Mouse (Mus musculus) neural tube, embryonic 14.5 days (tissue): Measurements from ENCODE around the gene Glrx. TPM values are rescaled to one million over a fixed set of nuclear protein-coding genes. Genes with fewer than 3 reads are reported as not detected.

ENCODE experiments used
- ATAC-seq: fragments of 200-750 bp; cut with Nextera tagmentation; 2 replicates; pipeline ENCODE4 v1.8.0; 2017; ENCODE audit warnings: low read depth, mild to moderate bottlenecking, moderate TSS enrichment, moderate library complexity
- H3K27ac ChIP-seq: fragments of 300-500 bp; sonication (generic); 2 replicates; pipeline ENCODE4 v1.5.1; 2014; ENCODE audit warnings: low read depth, mild to moderate bottlenecking, control low read depth, low read length, moderate library complexity, mixed read lengths
- H3K27me3 ChIP-seq: fragments of 300-500 bp; sonication (generic); 2 replicates; pipeline ENCODE4 v1.6.1; 2014; ENCODE audit warnings: low read length; ENCODE audit not compliant: control insufficient read depth, insufficient read depth
- H3K36me3 ChIP-seq: fragments of 300-500 bp; sonication (generic); 2 replicates; pipeline ENCODE4 v1.6.1; 2014; ENCODE audit warnings: low read length, mixed read lengths; ENCODE audit not compliant: control insufficient read depth, insufficient read depth
- H3K4me1 ChIP-seq: fragments of 300-500 bp; sonication (generic); 2 replicates; pipeline ENCODE4 v1.6.1; 2014; ENCODE audit warnings: low read length; ENCODE audit not compliant: control insufficient read depth, insufficient read depth
- H3K4me2 ChIP-seq: fragments of 300-500 bp; sonication (generic); 2 replicates; pipeline ENCODE4 v1.6.1; 2014; ENCODE audit warnings: mild to moderate bottlenecking, low read depth, low read length, control low read depth
- H3K4me3 ChIP-seq: fragments of 300-500 bp; sonication (generic); 2 replicates; pipeline ENCODE4 v1.5.1; 2014; ENCODE audit warnings: low read depth, low read length, control low read depth, mixed read lengths
- H3K9ac ChIP-seq: fragments of 300-500 bp; sonication (generic); replicated peaks from 2 replicates; pipeline ENCODE4 v1.6.1; 2014; ENCODE audit warnings: low read depth, mild to moderate bottlenecking, control low read depth, low read length, mixed read lengths
- H3K9me3 ChIP-seq: fragments of 300-500 bp; sonication (generic); 2 replicates; pipeline ENCODE4 v1.6.1; 2016; ENCODE audit warnings: low read length; ENCODE audit not compliant: control insufficient read depth
- WGBS: fragments of 180-500 bp; shearing (Covaris S2); extraction: QIAGEN DNeasy Blood & Tissue Kit; methylation state at CpG from one replicate; pipeline ENCODE4 v1.1.7; 2014; 5-methylcytosine and 5-hydroxymethylcytosine counted together
- polyA plus RNA-seq: library from polyadenylated mRNA; unstranded; fragments of >200 nt; fragmentation: Nextera tagmentation; extraction: Ambion mirVana; gene quantifications from 2 replicates; pipeline ENCODE4 v1.2.1, GENCODE M21; 2014

Gene Glrx
- polyA plus RNA-seq, 1 experiment from 2014 or later, result 81.8 TPM

DNA sequence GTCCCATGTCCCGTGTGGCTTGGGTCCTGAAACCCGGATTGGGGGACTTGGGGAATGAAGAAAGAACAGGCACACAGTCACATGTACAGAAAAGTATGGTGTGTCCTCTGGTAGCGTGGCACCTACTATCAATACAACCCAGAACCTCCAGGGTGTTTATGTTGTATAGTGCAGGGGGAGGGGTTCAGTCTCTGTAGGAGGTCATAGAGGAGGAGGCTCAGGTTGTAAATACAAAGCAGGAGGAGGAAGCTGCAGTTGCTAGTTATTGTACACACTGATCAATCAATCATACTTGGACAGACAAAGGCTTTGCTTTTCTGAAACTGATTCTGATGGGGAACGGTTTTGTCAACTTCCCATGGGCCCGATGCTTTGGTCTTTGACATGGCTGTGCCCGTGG, 8.0 kb upstream of the Glrx start:
- Histone ChIP-seq H3K9me3 (no peaks in the 10 kb centered on the region), H3K36me3 (no peaks in the 10 kb centered on the region), H3K4me1 (no peaks in the 10 kb centered on the region), H3K27ac (no peak overlapping the region), H3K4me2 (no peak overlapping the region), H3K9ac (no peak overlapping the region), H3K27me3 (no peaks in the 10 kb centered on the region), H3K4me3 (no peak overlapping the region)
- ATAC-seq, result no peak
- WGBS, result 89% methylated on average over 6 of the region's 6 CpGs

DNA sequence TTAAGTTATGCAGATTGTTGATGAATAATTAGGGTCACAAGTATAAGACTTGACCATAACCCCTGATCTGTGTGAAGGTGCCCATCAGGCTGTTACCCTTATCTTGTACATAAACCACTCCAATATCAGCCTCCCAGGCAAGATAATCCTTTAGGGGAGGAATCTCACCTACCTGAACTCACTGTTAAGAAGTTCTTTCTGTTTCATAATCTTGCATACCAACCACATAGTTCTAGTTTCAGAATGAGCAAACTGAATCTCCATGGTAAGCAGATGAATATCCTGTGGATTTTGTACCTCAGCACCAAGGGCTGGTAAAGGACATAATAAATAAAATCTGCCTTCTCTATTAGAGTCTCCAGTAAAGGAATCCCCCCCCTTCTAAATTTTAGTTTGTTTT, 7.0 kb upstream of the Glrx start:
- Histone ChIP-seq H3K4me3 (no peak overlapping the region), H3K9me3 (no peaks in the 10 kb centered on the region), H3K27ac (no peak overlapping the region), H3K4me2 (no peak overlapping the region), H3K4me1 (no peaks in the 10 kb centered on the region), H3K36me3 (no peaks in the 10 kb centered on the region), H3K9ac (no peak overlapping the region), H3K27me3 (no peaks in the 10 kb centered on the region)
- ATAC-seq, result no peak

DNA sequence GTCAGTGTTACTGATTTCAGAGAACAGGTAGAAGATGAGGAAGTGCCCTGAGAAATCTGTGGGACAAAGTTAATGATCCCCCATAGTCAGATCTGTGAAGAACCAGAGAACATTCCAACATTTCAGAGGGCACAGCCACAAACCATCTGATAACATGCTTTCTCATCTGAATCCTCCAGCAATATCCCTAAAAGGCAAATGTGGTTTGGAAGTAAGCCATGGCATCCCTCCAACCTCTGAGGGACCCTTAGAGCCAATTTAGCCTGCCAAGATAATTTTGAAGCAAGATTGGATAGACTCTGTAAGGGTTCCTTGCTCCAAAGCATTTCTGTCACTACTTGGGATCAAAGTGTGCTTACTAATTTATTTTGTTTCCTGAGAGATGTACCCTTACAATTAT, 6.2 kb upstream of the Glrx start:
- ATAC-seq, result no peak
- Histone ChIP-seq H3K4me3 (no peak overlapping the region), H3K9me3 (no peaks in the 10 kb centered on the region), H3K4me1 (no peaks in the 10 kb centered on the region), H3K36me3 (no peaks in the 10 kb centered on the region), H3K27me3 (no peaks in the 10 kb centered on the region), H3K27ac (no peak overlapping the region), H3K4me2 (no peak overlapping the region), H3K9ac (no peak overlapping the region)

DNA sequence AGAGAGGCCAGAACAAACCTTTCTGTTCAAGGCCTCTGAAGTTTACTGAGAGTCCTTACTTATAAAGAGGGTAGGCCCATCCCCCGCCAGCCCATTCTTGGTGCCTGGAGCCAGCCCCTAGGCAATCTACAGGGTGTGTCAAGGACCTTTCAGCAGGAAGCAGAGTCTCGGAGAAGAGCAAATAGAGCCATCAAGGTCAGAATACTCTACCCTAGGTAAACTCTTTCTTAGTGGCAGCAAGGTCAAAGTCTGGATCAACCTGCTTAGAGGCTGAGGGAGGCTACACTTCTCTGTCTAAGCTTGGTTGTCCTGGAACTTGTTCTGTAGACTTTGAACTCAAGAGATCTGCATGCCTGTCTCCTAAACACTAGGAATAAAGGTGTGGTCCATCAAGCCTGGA, 4.2 kb upstream of the Glrx start:
- H3K4me2 ChIP-seq, result no peak overlapping the region
- H3K9ac ChIP-seq, result no peak overlapping the region
- no peak overlapping the region for H3K4me3 ChIP-seq
- no peaks in the 10 kb centered on the region for H3K9me3 ChIP-seq
- H3K27me3 ChIP-seq, result no peaks in the 10 kb centered on the region
- WGBS, result 82% methylated on average over 2 of the region's 2 CpGs
- ATAC-seq, result no peak
- no peak overlapping the region for H3K27ac ChIP-seq
- H3K4me1 ChIP-seq, result peaks cover 4% of the 10 kb centered on the region
- H3K36me3 ChIP-seq, result no peaks in the 10 kb centered on the region

- Histone ChIP-seq H3K4me2 (no peak overlapping the region), H3K36me3 (no peaks in the 10 kb centered on the region), H3K27me3 (no peaks in the 10 kb centered on the region), H3K9ac (no peak overlapping the region), H3K4me1 (peaks cover 14% of the 10 kb centered on the region), H3K27ac (no peak overlapping the region), H3K9me3 (no peaks in the 10 kb centered on the region), H3K4me3 (no peak overlapping the region)
- ATAC-seq, result no peak
- WGBS, result 98% methylated on average over 4 of the region's 4 CpGs
These were observed 1.2 kb upstream of the Glrx start for GRCm38 (mm10) chr13:75838506-75838905.

DNA sequence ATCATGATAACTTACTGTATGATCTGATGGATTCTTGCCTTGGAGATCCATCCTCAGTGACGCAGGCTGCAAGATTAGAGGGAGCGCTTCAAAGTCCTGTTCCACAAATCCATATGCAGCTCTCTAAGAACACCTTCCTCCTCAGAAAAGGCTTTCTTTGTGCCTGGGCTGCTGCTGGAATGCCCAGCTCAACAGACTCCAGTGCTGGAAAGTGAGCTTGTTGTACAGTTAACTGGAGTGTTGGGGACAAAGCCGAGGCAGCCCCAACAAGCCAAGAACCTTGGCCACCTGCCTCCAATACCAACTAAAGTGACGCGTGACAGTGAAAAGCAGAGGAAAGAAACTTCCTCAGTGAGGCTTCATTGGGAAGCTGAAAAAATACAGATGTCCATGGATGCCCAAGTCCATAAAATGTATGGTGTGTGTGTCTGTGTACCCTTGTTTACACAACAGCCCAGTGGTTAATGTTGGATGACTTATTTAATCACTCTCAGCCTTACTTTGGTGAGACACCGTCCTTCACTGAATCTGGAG, 1.2 kb downstream of the Glrx start:
- Histone ChIP-seq H3K4me3 (peak overlapping the region; percentile 52), H3K27me3 (no peaks in the 10 kb centered on the region), H3K9ac (peak overlapping the region; percentile 64), H3K36me3 (no peaks in the 10 kb centered on the region), H3K4me1 (peaks cover 14% of the 10 kb centered on the region), H3K9me3 (no peaks in the 10 kb centered on the region), H3K27ac (peak overlapping the region; percentile 66), H3K4me2 (peak overlapping the region; percentile 66)
- 58% methylated on average over 6 of the region's 6 CpGs for WGBS
- no peak for ATAC-seq

GRCm38 (mm10) chr13:75841950-75842349, 2.3 kb downstream of the Glrx start:
- Histone ChIP-seq H3K9ac (no peak overlapping the region), H3K27me3 (no peaks in the 10 kb centered on the region), H3K9me3 (no peaks in the 10 kb centered on the region), H3K27ac (no peak overlapping the region), H3K4me3 (no peak overlapping the region; the same call in 1 of the 2 replicates), H3K4me2 (peak overlapping the region; percentile 66), H3K36me3 (no peaks in the 10 kb centered on the region), H3K4me1 (peaks cover 14% of the 10 kb centered on the region)
- no peak for ATAC-seq
- 85% methylated on average over 3 of the region's 3 CpGs for WGBS

- H3K9ac ChIP-seq, result no peak overlapping the region
- H3K4me3 ChIP-seq, result no peak overlapping the region
- no peaks in the 10 kb centered on the region for H3K27me3 ChIP-seq
- no peak for ATAC-seq
- no peak overlapping the region for H3K4me2 ChIP-seq
- 93% methylated on average over 5 of the region's 5 CpGs for WGBS
- H3K9me3 ChIP-seq, result no peaks in the 10 kb centered on the region
- H3K27ac ChIP-seq, result no peak overlapping the region
- H3K4me1 ChIP-seq, result peaks cover 14% of the 10 kb centered on the region
- no peaks in the 10 kb centered on the region for H3K36me3 ChIP-seq
These were observed 3.7 kb downstream of the Glrx start for GRCm38 (mm10) chr13:75843331-75843730.

DNA sequence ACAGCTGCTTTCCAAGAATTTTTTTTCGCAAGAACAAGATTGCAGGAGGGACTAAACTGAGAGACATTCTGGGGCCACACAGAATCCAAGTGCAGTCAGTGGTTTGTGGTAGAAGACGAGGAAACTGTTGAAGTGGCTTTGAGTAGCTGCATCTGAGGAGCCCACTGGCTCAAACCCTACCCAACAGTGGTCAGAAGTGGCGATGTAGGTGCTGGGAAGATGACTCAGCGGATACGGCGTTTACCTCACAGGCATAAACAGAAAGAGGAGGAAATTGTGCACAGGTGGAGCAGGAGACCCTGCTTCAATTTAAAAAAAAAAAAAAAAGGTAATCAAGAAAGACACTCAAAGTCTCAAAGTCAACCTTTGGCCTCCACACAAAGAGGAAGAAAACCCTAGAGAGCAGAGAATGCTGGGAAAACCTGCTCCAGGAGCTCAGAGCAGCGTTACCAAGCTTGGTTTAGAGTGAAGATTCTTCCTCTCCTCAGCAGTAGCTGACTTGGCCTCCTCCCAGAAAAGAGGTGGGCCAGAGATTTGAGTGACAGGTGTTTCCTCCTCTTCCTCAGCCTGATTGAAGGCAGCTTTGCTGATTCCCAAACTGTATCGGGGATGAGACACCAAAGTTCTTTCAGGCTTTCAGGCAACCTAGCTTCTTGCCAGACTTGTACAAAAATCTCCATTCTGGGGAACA, 4.5 kb downstream of the Glrx start:
- Histone ChIP-seq H3K27me3 (no peaks in the 10 kb centered on the region), H3K4me1 (peaks cover 14% of the 10 kb centered on the region), H3K9ac (no peak overlapping the region), H3K27ac (no peak overlapping the region), H3K4me3 (no peak overlapping the region), H3K4me2 (no peak overlapping the region), H3K36me3 (no peaks in the 10 kb centered on the region), H3K9me3 (no peaks in the 10 kb centered on the region)
- no peak for ATAC-seq
- WGBS, result 90% methylated on average over 8 of the region's 8 CpGs
